Mouse (Mus musculus) ES-E14 (cell line): ENCODE measurements at regions not wholly inside any gene's neighbourhood (a gene's known extent, or its start where the extent isn't known, plus 50 kb on each side); places are given as distances from the start of the nearest gene placed in this dataset.

Experiments used
- DNase-seq: peaks from one replicate; pipeline ENCODE4 v3.0.0-alpha.2; 2013; ENCODE audit warnings: low read depth, low spot score
- H3K27ac ChIP-seq: 2 replicates; pipeline ENCODE4 v1.5.1; 2012; ENCODE audit warnings: low read depth, mild to moderate bottlenecking, low read length, moderate library complexity, mixed read lengths; ENCODE audit not compliant: poor library complexity, insufficient read depth, severe bottlenecking
- H3K36me3 ChIP-seq: 2 replicates; pipeline ENCODE4 v1.6.1; 2012; ENCODE audit warnings: mild to moderate bottlenecking, low read length, moderate library complexity, mixed read lengths; ENCODE audit not compliant: control insufficient read depth, poor library complexity, insufficient read depth, severe bottlenecking
- H3K4me1 ChIP-seq, 2 experiments: fragments of 150-350 bp in 1 of 2; sonication (generic) in 1 of 2; 2 replicates each; pipeline ENCODE4 v1.6.1; 2012; ENCODE audit warnings: low read length in 2 of 2, mild to moderate bottlenecking in 1 of 2, mixed read lengths in 1 of 2; ENCODE audit not compliant: control insufficient read depth in 2 of 2, insufficient read depth in 2 of 2, poor library complexity in 1 of 2
- H3K4me3 ChIP-seq, 2 experiments: fragments of 150-350 bp in 1 of 2; sonication (generic) in 1 of 2; 2 replicates each; pipeline ENCODE4 v1.5.1; 2012; ENCODE audit warnings: low read length in 2 of 2, low read depth in 1 of 2, mild to moderate bottlenecking in 1 of 2, mixed read lengths in 1 of 2; ENCODE audit not compliant: insufficient read depth in 1 of 2, poor library complexity in 1 of 2, severe bottlenecking in 1 of 2
- H3K9ac ChIP-seq: 2 replicates; pipeline ENCODE4 v1.6.1; 2012; ENCODE audit warnings: low read depth, mild to moderate bottlenecking, low read length, mixed read lengths; ENCODE audit not compliant: poor library complexity, insufficient read depth, severe bottlenecking
- H3K9me3 ChIP-seq: fragments of 150-350 bp; sonication (generic); 2 replicates; pipeline ENCODE4 v1.6.1; 2012; ENCODE audit warnings: low read depth, mild to moderate bottlenecking, low read length; ENCODE audit not compliant: control insufficient read depth, insufficient read depth
- CHD2 ChIP-seq: IDR thresholded peaks from 2 replicates; pipeline ENCODE4 v1.6.1; 2014; ENCODE audit warnings: mild to moderate bottlenecking, low read depth, low read length, inconsistent platforms
- HCFC1 ChIP-seq: IDR thresholded peaks from 2 replicates; pipeline ENCODE4 v1.6.1; 2012; ENCODE audit warnings: low read length, inconsistent platforms, borderline replicate concordance; ENCODE audit not compliant: insufficient read depth
- MAFK ChIP-seq: IDR thresholded peaks from 2 replicates; pipeline ENCODE4 v1.6.1; 2014; ENCODE audit warnings: mild to moderate bottlenecking, low read depth, low read length, inconsistent platforms; ENCODE audit not compliant: insufficient read depth
- ZC3H11A ChIP-seq: IDR thresholded peaks from 2 replicates; pipeline ENCODE4 v1.6.1; 2012; ENCODE audit warnings: low read depth, mild to moderate bottlenecking, inconsistent platforms, low read length, borderline replicate concordance
- ZNF384 ChIP-seq: IDR thresholded peaks from 2 replicates; pipeline ENCODE4 v1.6.1; 2012; ENCODE audit warnings: low read depth, low read length, inconsistent platforms
- in situ Hi-C, 2 experiments: fragments of 600-800 bp; cut with MboI; formaldehyde crosslinking; loops; one replicate each; pipeline ENCODE4 v1.15.1; 2025; ENCODE audit warnings: low sequenced_read_pairs in 2 of 2, inconsistent platforms in 1 of 2; ENCODE audit not compliant: unreplicated experiment in 2 of 2

DNA sequence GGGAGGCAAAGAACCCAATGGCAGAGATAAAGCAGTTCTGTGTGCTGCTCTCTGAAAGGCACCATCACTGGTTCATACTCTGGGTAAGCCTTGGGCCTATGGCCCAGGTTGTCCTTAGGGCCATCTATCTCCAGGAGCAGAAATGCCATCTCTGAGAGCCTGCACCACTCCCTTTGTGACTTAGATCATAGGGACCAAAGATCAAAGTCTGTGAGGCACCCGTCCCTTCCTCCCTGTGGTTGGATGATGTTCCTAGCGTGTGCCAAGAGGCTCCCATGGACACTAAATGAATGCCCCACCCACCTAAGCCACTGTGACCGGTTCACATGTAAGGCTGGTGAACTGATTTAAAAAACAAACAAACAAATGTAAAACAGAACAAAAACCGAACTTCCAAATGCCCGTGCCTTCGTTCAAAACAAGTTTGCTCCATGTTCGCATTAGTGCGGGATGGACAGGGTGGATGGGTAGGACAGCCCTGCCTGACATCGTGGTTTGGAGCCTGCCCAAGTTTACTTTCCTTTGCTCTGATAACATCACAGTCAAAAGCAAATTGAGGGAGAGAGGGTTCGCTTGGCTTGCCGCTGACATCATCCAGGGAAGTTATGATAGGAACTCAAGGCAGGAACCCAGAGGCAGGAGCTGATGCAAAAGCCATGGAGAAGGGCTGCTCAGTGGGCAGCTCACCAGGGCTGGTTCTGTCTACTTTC is 418.6 kb downstream of the Med13l start:
- Histone ChIP-seq H3K27ac (no peak overlapping the region), H3K9me3 (no peaks in the 10 kb centered on the region), H3K4me1 (no peaks in the 10 kb centered on the region), H3K4me3 (no peak overlapping the region), H3K9ac (no peak overlapping the region), H3K36me3 (no peaks in the 10 kb centered on the region)
- no peak for DNase-seq
- in situ Hi-C loops, result no loop called here
- TF ChIP-seq ZNF384, result no peak
- no peak for TF ChIP-seq CHD2
- no peak for TF ChIP-seq HCFC1
- no peak for TF ChIP-seq ZC3H11A
- no peak for TF ChIP-seq MAFK

DNA sequence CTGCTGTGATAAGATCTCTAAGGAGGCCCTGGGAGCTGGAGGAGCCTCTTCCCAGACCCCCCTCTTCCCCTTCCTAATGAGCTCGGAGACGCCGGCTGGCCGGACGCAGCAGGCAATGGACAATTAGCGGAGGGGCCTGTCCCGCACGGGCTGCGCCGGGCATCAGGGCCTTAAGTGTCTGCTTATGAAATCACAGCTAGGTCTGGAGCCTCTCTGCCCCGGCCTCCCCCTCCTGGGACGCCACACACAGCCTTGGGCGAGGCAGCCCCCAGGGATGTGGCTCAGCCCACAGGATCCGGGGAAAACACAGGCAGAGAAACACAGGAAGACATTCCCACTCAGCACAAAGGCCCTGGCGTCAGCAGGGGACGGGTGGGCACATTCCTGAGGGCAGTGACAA is 420.6 kb downstream of the Med13l start:
- no peak for DNase-seq
- H3K4me1 ChIP-seq, result no peaks in the 10 kb centered on the region
- H3K9me3 ChIP-seq, result no peaks in the 10 kb centered on the region
- TF ChIP-seq CHD2 (no peak), ZC3H11A (no peak), MAFK (no peak), ZNF384 (no peak), HCFC1 (no peak)
- H3K9ac ChIP-seq, result no peak overlapping the region; the same call in 1 of the 2 replicates
- H3K36me3 ChIP-seq, result no peaks in the 10 kb centered on the region
- in situ Hi-C loops, result no loop called here
- H3K27ac ChIP-seq, result no peak overlapping the region
- H3K4me3 ChIP-seq, result no peak overlapping the region

DNA sequence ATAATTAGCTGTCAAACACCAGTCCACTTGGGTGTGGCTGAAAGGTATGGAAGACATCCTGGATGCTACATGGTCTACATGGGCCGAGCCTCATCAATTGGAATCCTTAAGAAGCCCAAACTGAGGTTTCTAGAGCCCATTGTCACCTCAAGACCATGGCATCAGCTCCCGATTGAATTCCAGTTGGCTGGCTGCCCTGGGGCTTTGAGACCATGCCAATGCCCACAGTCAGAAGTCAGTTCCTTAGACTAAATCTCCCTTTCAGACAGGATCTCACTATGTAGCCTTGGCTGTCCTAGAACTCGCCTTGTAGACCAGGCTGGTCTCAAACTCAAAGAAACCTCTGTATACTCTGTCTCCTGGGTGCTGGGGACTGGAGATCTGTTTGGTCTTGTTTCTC is 423.8 kb downstream of the Med13l start:
- in situ Hi-C loops, result no loop called here
- Histone ChIP-seq H3K9ac (no peak overlapping the region), H3K27ac (no peak overlapping the region), H3K36me3 (no peaks in the 10 kb centered on the region), H3K4me3 (no peak overlapping the region), H3K9me3 (no peaks in the 10 kb centered on the region), H3K4me1 (no peaks in the 10 kb centered on the region)
- TF ChIP-seq MAFK (no peak), CHD2 (no peak), HCFC1 (no peak), ZC3H11A (no peak), ZNF384 (no peak)
- no peak for DNase-seq

DNA sequence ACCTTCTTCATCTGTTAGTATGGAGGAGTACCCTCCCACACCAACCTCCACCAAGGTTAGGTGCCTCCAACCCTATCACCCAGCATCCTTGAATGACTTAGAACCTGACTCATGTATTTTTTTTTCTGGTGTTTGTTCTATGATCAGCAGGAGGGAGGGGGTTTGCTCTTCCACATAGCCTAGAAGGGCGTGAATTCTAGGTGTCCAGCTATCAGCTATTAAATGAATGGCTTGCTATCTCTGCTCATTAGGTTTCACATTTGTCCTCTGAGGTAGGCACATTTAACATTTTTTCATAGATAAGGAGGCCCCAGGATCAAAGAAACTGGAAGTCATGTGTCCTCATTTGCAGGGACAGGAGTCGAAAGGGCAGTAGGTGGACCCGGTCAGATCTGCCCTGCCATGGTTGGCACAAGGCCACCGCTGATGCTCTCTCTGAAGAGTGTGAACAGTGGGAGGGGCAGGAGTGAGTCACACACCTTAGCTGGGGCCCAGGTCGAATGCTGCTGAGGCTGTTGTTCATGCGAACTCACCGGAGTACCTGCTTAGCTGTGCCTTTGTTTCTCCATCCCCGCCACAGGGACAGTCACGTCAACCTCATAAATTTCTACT is 424.4 kb downstream of the Med13l start:
- Histone ChIP-seq H3K9me3 (no peaks in the 10 kb centered on the region), H3K4me1 (no peaks in the 10 kb centered on the region), H3K27ac (no peak overlapping the region), H3K9ac (no peak overlapping the region), H3K36me3 (no peaks in the 10 kb centered on the region), H3K4me3 (no peak overlapping the region)
- DNase-seq, result no peak
- in situ Hi-C loops, result no loop called here
- no peak for TF ChIP-seq ZC3H11A
- TF ChIP-seq CHD2, result no peak
- TF ChIP-seq ZNF384, result no peak
- no peak for TF ChIP-seq HCFC1
- TF ChIP-seq MAFK, result no peak
